Mouse (Mus musculus): ENCODE measurements around the gene Rpl3l.

- TF ChIP-seq CTCF (IDR thresholded peaks at IDR 0.05; ENCODE audit: borderline replicate concordance, insufficient read depth, low read depth, low read length), result no peak
- no peak for TF ChIP-seq POLR2A (IDR thresholded peaks at IDR 0.05; ENCODE audit: borderline replicate concordance, insufficient read depth, low read length)
Observed at GRCm38 (mm10) chr17:24744381-24744780, 16.8 kb downstream of the Rpl3l start.

Data from cerebellum, adult 2 months (tissue).